Mouse (Mus musculus) cerebellum, adult 2 months (tissue): ENCODE data around the gene Mki67. TPM values are rescaled to one million over a fixed set of nuclear protein-coding genes. Genes with fewer than 3 reads are reported as not detected.

Experiments
- DNase-seq, 2 experiments: peaks; one replicate each; pipeline ENCODE4 v3.0.0; 2021
- H3K27ac ChIP-seq: fragments of 200-500 bp; 2 replicates; pipeline ENCODE4 v1.5.1; 2012; ENCODE audit warnings: low read length, control low read depth, inconsistent platforms; ENCODE audit not compliant: insufficient read depth
- H3K27me3 ChIP-seq: fragments of 200-500 bp; 2 replicates; pipeline ENCODE4 v1.6.1; 2012; ENCODE audit warnings: inconsistent platforms, mild to moderate bottlenecking, low read length, moderate library complexity; ENCODE audit not compliant: control insufficient read depth, insufficient read depth
- H3K4me1 ChIP-seq: fragments of 200-500 bp; 2 replicates; pipeline ENCODE4 v1.6.1; 2011; ENCODE audit warnings: low read length; ENCODE audit not compliant: control insufficient read depth, insufficient read depth
- H3K4me3 ChIP-seq: fragments of 200-500 bp; replicated peaks from 2 replicates; pipeline ENCODE3; 2011; ENCODE audit warnings: mild to moderate bottlenecking, low read depth, low read length, control low read depth; ENCODE audit not compliant: insufficient read depth
- CTCF ChIP-seq: fragments of 200-500 bp; IDR thresholded peaks from 2 replicates; pipeline ENCODE4 v1.5.1; 2011; ENCODE audit warnings: low read depth, mild to moderate bottlenecking, control low read depth, low read length, moderate library complexity, borderline replicate concordance; ENCODE audit not compliant: insufficient read depth
- POLR2A ChIP-seq: fragments of 200-500 bp; IDR thresholded peaks from 2 replicates; pipeline ENCODE4 v1.6.1; 2011; ENCODE audit warnings: low read length, control low read depth, borderline replicate concordance; ENCODE audit not compliant: insufficient read depth
- WGBS: fragments of 180-500 bp; shearing (Covaris S2); methylation state at CpG from one replicate; pipeline ENCODE4 v1.1.7; 2018; 5-methylcytosine and 5-hydroxymethylcytosine counted together
- polyA plus RNA-seq: library from polyadenylated mRNA; depleted of rRNA; stranded (reverse); fragments of >200 nt; gene quantifications from 2 replicates; pipeline ENCODE4 v1.2.3, GENCODE M21; 2012

Mki67 gene
- polyA plus RNA-seq, 1 experiment, result 0.10 TPM

DNA sequence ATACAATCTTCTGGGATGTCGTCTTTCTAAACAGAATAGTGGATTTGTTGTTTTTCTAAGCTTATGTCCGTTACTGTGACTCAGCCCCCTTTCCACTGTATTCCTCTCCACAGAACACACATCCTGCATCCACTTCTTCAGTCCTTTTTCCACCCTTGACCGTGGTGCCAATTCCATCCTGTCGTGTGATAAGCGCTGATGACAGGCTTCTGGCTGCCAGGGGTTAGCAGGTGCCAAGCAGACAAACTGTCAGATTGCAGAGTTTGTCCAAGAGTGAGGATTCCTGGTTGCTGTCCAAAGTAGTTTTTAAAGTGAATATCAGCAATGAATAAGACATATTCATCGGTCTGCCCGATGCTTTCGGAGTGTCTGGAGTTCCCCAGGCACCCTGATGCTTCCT, 39.4 kb downstream of the Mki67 start:
- Histone ChIP-seq H3K27ac (no peak overlapping the region), H3K27me3 (no peaks in the 10 kb centered on the region), H3K4me3 (no peak overlapping the region), H3K4me1 (no peaks in the 10 kb centered on the region)
- no peak for DNase-seq
- TF ChIP-seq POLR2A (no peak), CTCF (no peak)
- WGBS, result 45% methylated on average over 8 of the region's 8 CpGs

DNA sequence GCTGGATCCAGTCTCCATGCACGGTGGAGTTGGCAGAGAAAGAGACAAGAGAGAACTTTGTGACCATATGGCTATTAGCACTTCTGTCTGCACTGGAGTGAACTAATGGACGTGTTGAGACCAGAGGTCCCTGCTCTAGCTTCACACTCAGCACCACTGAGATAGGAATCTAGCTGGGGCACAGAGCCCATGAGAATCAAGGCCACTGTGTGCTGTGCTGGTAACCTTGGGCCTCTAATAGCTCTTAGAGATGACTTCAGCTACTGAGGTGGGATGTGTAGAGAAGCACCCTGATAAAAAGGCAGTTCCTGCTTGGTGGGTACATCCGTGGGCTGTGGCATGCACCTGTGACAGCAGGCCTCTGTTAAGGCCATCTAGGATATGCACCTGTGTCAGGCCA, 42.6 kb downstream of the Mki67 start:
- 34% methylated on average over 3 of the region's 3 CpGs for WGBS
- no peak for TF ChIP-seq POLR2A
- no peak for TF ChIP-seq CTCF
- Histone ChIP-seq H3K27me3 (no peaks in the 10 kb centered on the region), H3K4me1 (no peaks in the 10 kb centered on the region), H3K4me3 (no peak overlapping the region), H3K27ac (no peak overlapping the region)
- DNase-seq, result no peak

DNA sequence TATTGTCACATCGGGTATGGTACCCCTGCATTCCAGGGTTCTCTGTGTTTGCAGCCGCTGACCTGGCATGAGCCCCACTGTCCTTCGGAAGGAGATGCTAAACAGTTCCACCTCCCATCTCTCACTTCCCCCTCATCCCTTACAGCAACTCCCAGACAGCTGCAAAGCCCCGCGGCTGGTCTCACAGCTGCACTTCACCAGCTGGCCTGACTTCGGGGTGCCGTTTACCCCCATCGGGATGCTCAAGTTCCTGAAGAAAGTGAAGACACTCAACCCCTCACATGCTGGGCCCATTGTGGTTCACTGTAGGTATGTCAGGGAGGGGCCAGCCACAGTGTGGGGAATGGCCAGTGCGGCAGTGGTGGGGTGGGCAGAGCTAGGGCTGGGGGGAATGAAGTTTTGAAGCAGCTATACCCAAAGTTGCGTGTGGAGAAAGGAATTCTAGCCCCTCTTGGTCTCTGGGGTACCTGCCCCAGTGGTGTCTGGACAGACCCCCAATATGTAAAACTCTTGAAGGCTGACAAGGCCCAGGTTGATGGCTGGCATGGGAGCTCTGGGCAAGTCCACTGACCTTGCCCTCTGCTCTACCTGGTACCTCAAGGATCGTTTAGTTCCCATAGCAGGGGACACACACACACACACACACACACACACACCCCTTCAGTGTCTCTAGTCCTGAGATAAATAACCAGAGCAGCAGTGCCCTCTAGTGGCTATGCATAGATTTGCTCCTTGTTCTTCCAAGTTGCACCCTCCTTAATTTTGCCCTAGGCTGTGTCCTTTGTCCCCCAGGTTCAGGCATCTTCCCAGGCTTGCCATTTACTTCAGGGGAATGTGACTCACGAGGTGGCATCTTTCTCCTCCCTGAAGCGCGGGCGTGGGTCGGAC, 47.1 kb downstream of the Mki67 start:
- 32% methylated on average over 16 of the region's 16 CpGs for WGBS
- H3K4me3 ChIP-seq, result no peak overlapping the region
- no peaks in the 10 kb centered on the region for H3K27me3 ChIP-seq
- peak; percentile 45 to 48 for DNase-seq
- no peak for TF ChIP-seq POLR2A
- TF ChIP-seq CTCF, result peak; percentile 69
- H3K27ac ChIP-seq, result no peak overlapping the region
- H3K4me1 ChIP-seq, result no peaks in the 10 kb centered on the region

GRCm38 (mm10) chr7:135666314-135666713, 49.8 kb downstream of the Mki67 start:
- TF ChIP-seq POLR2A, result no peak
- no peak for TF ChIP-seq CTCF
- H3K4me3 ChIP-seq, result no peak overlapping the region
- no peak overlapping the region for H3K27ac ChIP-seq
- no peaks in the 10 kb centered on the region for H3K27me3 ChIP-seq
- WGBS, result 84% methylated on average over 2 of the region's 2 CpGs
- no peaks in the 10 kb centered on the region for H3K4me1 ChIP-seq
- no peak for DNase-seq

GRCm38 (mm10) chr7:135664211-135664610, 52.0 kb downstream of the Mki67 start:
- Histone ChIP-seq H3K4me1 (no peaks in the 10 kb centered on the region), H3K27me3 (no peaks in the 10 kb centered on the region), H3K4me3 (no peak overlapping the region), H3K27ac (no peak overlapping the region)
- no peak for DNase-seq
- 83% methylated on average over 7 of the region's 7 CpGs for WGBS
- TF ChIP-seq POLR2A (no peak), CTCF (no peak)

GRCm38 (mm10) chr7:135660314-135660713, 55.8 kb downstream of the Mki67 start:
- no peaks in the 10 kb centered on the region for H3K4me1 ChIP-seq
- DNase-seq, result no peak
- H3K27ac ChIP-seq, result no peak overlapping the region
- TF ChIP-seq CTCF (no peak), POLR2A (no peak)
- no peaks in the 10 kb centered on the region for H3K27me3 ChIP-seq
- no peak overlapping the region for H3K4me3 ChIP-seq

GRCm38 (mm10) chr7:135659314-135659935, 56.7 kb downstream of the Mki67 start:
- Histone ChIP-seq H3K27me3 (no peaks in the 10 kb centered on the region), H3K4me1 (no peaks in the 10 kb centered on the region), H3K4me3 (no peak overlapping the region), H3K27ac (no peak overlapping the region)
- WGBS, result 71% methylated on average over 5 of the region's 5 CpGs
- no peak for DNase-seq
- TF ChIP-seq CTCF, result no peak
- TF ChIP-seq POLR2A, result no peak

DNA sequence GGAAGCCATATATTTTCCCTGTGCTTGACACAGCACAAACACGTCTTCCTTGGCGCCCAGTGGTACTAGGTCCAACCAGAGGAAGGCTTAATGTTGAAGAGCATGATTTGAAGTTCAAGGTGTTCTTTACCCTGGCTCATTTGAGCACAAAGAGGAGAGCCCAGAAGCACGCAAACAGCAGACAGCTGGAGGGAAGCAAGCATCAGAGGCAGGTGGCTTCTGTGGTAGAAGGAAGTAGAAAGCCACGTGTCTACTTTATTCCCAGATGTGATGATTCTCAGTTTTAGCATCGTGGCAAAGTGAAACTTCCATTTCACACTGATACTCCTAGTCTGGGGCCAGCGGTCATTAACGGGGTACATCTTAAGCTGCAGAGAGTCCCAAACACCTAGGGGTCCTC, 58.0 kb downstream of the Mki67 start:
- no peaks in the 10 kb centered on the region for H3K27me3 ChIP-seq
- H3K27ac ChIP-seq, result no peak overlapping the region
- H3K4me3 ChIP-seq, result no peak overlapping the region
- DNase-seq, result no peak
- TF ChIP-seq POLR2A (no peak), CTCF (no peak)
- WGBS, result 91% methylated on average over 7 of the region's 7 CpGs
- no peaks in the 10 kb centered on the region for H3K4me1 ChIP-seq

GRCm38 (mm10) chr7:135655113-135655512, 61.0 kb downstream of the Mki67 start:
- Histone ChIP-seq H3K27ac (no peak overlapping the region), H3K4me1 (no peaks in the 10 kb centered on the region), H3K27me3 (no peaks in the 10 kb centered on the region), H3K4me3 (no peak overlapping the region)
- no peak for TF ChIP-seq POLR2A
- no peak for TF ChIP-seq CTCF
- DNase-seq, result no peak
- 84% methylated on average over 4 of the region's 4 CpGs for WGBS
